Mouse (Mus musculus): ENCODE measurements around the gene Tmem126a. TPM values are rescaled to one million over a fixed set of nuclear protein-coding genes. Genes with fewer than 3 reads are reported as not detected.

The Tmem126a gene
- total RNA-seq (2023): 10 to 100 TPM; 25.8 to 30.3 TPM

DNA sequence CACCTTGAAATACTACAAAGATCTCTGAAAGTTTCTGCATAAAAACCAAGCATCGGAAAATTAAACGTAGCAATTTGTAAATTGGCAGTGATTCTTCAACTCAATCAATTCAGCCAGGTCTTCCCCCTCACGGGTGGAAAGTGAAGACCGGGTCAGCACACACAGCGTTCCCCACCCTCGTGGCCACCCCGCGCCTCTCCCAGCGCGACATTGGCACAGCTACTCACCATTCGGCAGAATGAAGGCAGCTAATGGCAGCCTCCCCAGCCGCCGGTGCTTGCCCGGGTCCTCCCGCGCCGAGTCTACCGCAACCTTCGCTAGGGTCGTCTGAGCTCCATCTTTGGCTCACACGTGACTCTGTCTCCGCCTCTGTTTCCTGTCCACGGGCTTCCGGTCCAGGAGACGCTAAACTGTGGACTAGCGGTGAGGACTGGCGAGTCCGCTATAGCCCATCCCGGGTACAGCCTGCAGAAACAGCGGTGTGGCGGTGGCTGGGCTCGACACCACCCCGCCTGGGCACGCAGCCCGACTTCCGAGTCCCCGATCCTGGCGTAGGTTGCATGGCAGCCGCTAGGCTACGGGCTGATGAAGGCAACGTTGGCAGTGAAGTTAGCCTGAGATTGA is at the start of gene Tmem126a:
Gene Tmem126a (minus strand): TSS at position 385 of the 624 bp plus-strand sequence.

DNA sequence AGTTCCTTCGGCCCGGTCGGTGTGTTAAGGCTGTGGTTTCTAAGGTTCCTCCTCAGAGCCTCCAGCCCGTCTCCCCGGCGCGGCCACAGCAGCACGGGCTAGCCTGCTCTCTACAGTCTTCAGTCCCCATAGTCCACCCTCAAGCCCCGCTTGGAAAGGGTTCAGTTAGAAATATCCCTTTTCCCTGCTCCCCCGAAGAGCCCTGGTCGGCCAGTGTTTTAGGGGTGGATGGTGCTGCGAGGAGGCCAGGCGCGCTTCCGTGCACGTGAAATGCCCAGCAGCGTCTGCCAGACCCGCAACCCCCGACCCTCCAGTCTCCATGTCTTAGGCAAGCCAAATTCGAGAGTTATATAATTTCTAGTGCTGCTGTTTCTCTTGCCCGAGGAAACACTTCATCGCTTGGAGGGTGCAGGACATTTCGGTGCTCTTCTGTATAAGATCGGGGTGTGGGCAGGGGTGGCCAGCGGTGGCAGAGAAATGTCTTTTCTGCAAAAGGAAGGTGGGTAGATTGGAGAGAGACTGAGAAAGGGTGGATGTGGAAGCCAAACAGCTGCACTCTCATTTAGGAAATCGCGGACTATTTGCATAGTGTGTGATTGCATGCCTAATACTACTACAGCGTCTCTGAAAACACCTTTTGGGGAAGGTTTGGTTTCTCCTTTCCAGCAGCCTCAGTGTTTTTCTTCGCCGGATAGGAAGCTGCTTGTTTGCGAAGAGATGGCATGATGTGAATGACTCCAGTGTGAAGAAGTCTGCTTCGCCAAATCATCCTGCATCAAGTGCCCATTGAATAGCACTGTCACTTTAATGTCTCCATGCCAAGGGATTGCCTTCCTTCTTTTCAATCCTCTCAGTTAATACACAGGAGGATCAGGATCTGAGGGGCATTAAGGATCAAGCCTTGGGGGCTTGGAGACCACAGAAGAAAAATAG is 19.6 kb upstream of the Tmem126a start, which contains the start of gene Dlg2:
Gene Dlg2 (plus strand): TSS at position 360 of the 933 bp plus-strand sequence.

DNA sequence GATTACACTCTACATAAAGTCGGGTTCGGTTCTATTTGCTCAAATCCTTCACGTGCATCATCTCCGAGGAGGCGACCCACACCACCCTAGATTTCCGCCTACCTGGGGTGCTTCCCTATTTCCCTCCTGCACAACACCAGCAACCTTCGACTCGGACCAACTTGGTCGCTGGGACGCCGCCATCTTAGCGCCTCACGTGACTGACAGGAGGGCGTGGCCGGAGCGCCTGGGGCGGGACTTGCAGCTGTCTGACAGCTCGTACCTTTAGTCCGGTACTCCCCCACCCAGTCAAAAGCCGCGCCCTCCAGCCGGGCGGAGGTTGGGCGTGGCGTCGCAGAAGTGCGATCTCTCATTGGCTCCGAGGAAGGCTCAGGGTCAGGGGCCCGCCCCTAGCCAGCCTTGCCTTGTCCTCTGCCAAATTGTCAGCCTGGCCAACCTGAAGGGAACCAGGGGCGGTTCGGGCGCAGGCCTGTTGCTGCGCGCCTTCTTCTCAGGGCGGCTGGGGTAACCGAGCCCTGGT is 18.8 kb upstream of the Tmem126a start, which contains the start of gene Tmem126b:
Gene Tmem126b (minus strand): TSS at position 209 of the 520 bp plus-strand sequence.

DNA sequence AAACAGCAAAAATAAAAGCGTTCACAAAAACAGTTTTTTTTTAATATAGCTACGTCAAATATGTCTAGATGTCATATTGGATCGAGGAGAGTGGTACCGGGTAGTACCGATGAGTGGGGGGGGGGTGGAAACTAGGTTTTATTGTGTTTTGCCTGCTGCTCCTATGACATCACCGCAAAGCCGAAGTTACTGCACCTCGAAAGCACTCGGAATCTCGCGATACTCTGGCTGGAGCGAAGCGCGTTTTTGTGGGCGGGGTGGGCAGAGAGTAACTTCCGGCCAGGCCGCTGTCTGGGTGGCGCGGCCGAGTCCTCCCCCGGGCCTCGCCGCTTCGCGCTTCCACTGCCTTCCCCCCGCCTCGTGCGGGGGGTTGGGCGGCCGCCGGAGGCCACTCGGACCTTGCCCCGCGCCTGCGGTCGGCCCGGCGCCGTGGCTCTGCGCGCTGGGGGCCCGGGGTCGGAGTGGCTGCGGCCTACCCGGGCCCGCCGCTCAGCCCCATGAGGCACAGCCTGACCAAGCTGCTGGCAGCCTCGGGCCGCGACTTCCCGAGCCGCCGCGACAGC is 14.4 kb downstream of the Tmem126a start, which contains the start of gene Crebzf:
Gene Crebzf (plus strand): TSS at position 212 of the 563 bp plus-strand sequence.

DNA sequence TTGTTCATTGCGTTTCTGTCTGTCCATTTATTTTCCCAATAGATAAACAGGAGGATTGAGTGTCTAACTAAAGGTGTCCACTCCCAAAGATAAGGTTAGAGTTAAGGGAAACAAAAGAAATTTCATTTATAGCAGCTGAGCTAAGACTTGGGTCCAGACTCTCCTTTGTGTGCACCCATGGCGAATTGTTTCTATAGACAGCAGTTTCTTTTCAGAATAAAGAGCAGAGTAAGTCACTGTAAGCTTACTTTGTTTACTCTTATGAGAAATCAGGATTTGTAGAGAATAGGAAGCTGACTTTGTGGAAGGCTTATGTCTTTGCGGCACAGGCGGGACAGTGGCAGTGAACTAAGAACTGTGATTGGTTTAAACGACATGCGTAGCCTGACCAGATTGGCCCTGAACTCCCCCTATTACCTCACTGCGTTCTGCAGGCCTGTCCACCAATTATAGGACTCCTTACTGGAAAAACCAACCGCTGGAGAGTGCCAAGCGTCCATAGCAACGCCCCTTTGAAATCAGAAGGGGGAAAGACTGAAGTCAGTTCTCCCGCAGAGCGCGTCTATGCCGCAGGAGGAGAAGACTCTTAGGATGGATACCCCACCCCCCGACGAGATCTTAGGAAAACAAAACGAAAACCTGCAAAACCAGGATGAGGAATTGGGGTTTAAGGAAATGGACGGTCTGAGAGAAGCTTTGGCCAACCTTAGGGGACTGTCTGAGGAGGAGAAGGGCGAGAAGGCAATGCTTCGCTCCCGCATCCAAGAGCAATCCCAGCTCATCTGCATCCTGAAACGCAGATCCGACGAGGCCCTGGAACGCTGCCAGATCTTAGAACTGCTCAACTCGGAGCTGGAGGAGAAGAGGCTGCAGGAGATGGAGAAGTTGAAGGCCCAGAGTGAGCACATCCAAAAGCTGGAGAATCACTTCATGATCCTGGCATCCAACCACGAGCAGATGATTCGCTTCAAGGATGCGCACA is 30.7 kb downstream of the Tmem126a start, which contains the start of gene Ccdc89:
Gene Ccdc89 (plus strand): TSS at position 558 of the 982 bp plus-strand sequence.

Other genes with a start within 250 kb of the Tmem126a start
- not detected for gene Ccdc83, start 191.5 kb downstream of the Tmem126a start, total RNA-seq (2023)
- 10 to 100 TPM; 43.4 to 51.3 TPM for gene Sytl2, start 155.0 kb downstream of the Tmem126a start, total RNA-seq (2023)
- under 1 TPM in 1 of 2 experiments, not detected in 1; 0.26 TPM for gene Ccdc89, start 30.7 kb downstream of the Tmem126a start, total RNA-seq (2023)
- 100 to 1,000 TPM; 162 to 182 TPM for gene Crebzf, start 14.5 kb downstream of the Tmem126a start, total RNA-seq (2023)
- gene Tmem126b, start 18.8 kb upstream of the Tmem126a start, total RNA-seq (2023): 1 to 10 TPM; 5.1 to 6.0 TPM
- under 1 TPM; 0.64 to 0.65 TPM for gene Dlg2, start 19.4 kb upstream of the Tmem126a start, total RNA-seq (2023)